Mouse (Mus musculus) lung, postnatal 0 days (tissue): Measurements from ENCODE around the gene St6gal1.

Experiments
- CTCF ChIP-seq: IDR thresholded peaks from 2 replicates; pipeline ENCODE4 v1.5.1; 2016; ENCODE audit warnings: antibody characterized with exemption, mild to moderate bottlenecking
- EP300 ChIP-seq: IDR thresholded peaks from 2 replicates; pipeline ENCODE4 v1.6.1; 2016; ENCODE audit warnings: antibody characterized with exemption, mild to moderate bottlenecking, control low read depth

GRCm38 (mm10) chr16:23181487-23181886 is 43.1 kb upstream of the St6gal1 start:
- no peak for TF ChIP-seq CTCF
- no peak for TF ChIP-seq EP300
